Mouse (Mus musculus): ENCODE data around the gene Hap1.

DNA sequence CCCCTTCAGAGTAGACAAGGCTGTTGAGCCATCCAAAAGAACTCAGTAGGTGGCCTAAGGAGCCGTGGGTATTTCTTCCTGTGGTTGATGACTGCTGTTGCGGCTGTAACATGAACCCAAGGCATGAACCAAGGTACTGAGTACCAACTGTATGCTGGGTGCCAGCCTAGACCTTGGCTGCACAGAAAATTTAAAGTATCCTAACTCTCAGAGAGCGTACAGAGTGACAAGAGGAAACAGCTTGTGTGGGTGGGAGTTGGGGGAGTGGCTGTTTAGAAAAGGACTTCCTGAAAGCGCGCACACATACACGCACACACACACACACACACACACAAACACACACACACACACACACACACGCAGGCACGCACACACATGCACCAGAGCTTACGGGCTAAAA lies 43.4 kb upstream of the Hap1 start:
- TF ChIP-seq CTCF (IDR thresholded peaks at IDR 0.05; ENCODE audit: low read depth), result no peak
- TF ChIP-seq EP300 (IDR thresholded peaks at IDR 0.05; ENCODE audit: low read depth), result no peak

All from heart, postnatal 0 days (tissue).